Mouse (Mus musculus): Measurements from ENCODE around the gene Gm21409.
"Not testable (repeated sequence)": the region's sequence is repeated elsewhere in the genome, so short reads cannot be mapped to it uniquely, and the experiment has no call there.

Gm21409 gene

GRCm38 (mm10) chrY:84746385-84746784, at the start of gene Gm21409:
Gene Gm21409 (plus strand): TSS chrY:84746685.
- not testable (repeated sequence) for DNase-seq (ENCODE audit: low spot score in 2 of 2)
